Mouse (Mus musculus) megakaryocyte, embryonic 14.5 days (primary cell): ENCODE results near the gene Ercc2.

ENCODE experiments used
- FLI1 ChIP-seq: IDR thresholded peaks from 2 replicates; pipeline ENCODE4 v1.6.1; 2012; ENCODE audit warnings: low read length, inconsistent platforms, mixed read lengths
- GATA1 ChIP-seq: IDR thresholded peaks from 3 replicates; pipeline ENCODE4 v1.6.1; 2012; ENCODE audit warnings: mixed read lengths, low read length, inconsistent platforms, borderline replicate concordance

GRCm38 (mm10) chr7:19443344-19443743, 61.5 kb downstream of the Ercc2 start:
- TF ChIP-seq GATA1, result no peak
- no peak for TF ChIP-seq FLI1
